Mouse (Mus musculus) kidney, embryonic 14.5 days (tissue): ENCODE data around the gene Abca15. TPM values are rescaled to one million over a fixed set of nuclear protein-coding genes. Genes with fewer than 3 reads are reported as not detected.
"Not testable (repeated sequence)": the region's sequence is repeated elsewhere in the genome, so short reads cannot be mapped to it uniquely, and the experiment has no call there.

Experiments
- ATAC-seq: fragments of 200-750 bp; cut with Nextera tagmentation; 2 replicates; pipeline ENCODE4 v1.8.0; 2017; ENCODE audit warnings: moderate number of reproducible peaks, mild to moderate bottlenecking, moderate TSS enrichment, moderate library complexity; ENCODE audit not compliant: low FRiP score, low TSS enrichment
- H3K27ac ChIP-seq: fragments of 300-500 bp; sonication (generic); 2 replicates; pipeline ENCODE4 v1.5.1; 2014; ENCODE audit warnings: low read depth, mild to moderate bottlenecking, low read length, moderate library complexity, mixed read lengths
- H3K27me3 ChIP-seq: fragments of 300-500 bp; sonication (generic); 2 replicates; pipeline ENCODE4 v1.6.1; 2014; ENCODE audit warnings: mild to moderate bottlenecking, low read length; ENCODE audit not compliant: control insufficient read depth, insufficient read depth
- H3K36me3 ChIP-seq: fragments of 300-500 bp; sonication (generic); 2 replicates; pipeline ENCODE4 v1.6.1; 2014; ENCODE audit warnings: low read length, mixed read lengths; ENCODE audit not compliant: control insufficient read depth, insufficient read depth
- H3K4me1 ChIP-seq: fragments of 300-500 bp; sonication (generic); 2 replicates; pipeline ENCODE4 v1.6.1; 2014; ENCODE audit warnings: low read length, mixed read lengths; ENCODE audit not compliant: control insufficient read depth, insufficient read depth
- H3K4me2 ChIP-seq: fragments of 300-500 bp; sonication (generic); replicated peaks from 2 replicates; pipeline ENCODE4 v1.6.1; 2014; ENCODE audit warnings: low read depth, mild to moderate bottlenecking, low read length
- H3K4me3 ChIP-seq: fragments of 300-500 bp; sonication (generic); 2 replicates; pipeline ENCODE4 v1.5.1; 2014; ENCODE audit warnings: mild to moderate bottlenecking, low read length
- H3K9ac ChIP-seq: fragments of 300-500 bp; sonication (generic); 2 replicates; pipeline ENCODE4 v1.6.1; 2014; ENCODE audit warnings: low read depth, mild to moderate bottlenecking, low read length, moderate library complexity
- H3K9me3 ChIP-seq: fragments of 300-500 bp; sonication (generic); 2 replicates; pipeline ENCODE4 v1.6.1; 2016; ENCODE audit warnings: low read length; ENCODE audit not compliant: control insufficient read depth
- WGBS: fragments of 180-500 bp; shearing (Covaris S2); extraction: QIAGEN DNeasy Blood & Tissue Kit; methylation state at CpG from one replicate; pipeline ENCODE4 v1.1.7; 2014; 5-methylcytosine and 5-hydroxymethylcytosine counted together
- polyA plus RNA-seq: library from polyadenylated mRNA; unstranded; fragments of >200 nt; fragmentation: Nextera tagmentation; extraction: Ambion mirVana; gene quantifications from 2 replicates; pipeline ENCODE4 v1.2.1, GENCODE M21; 2014

The Abca15 gene
- not detected in 2 replicates for polyA plus RNA-seq

- 0 out of 2 replicates have a peak, but pooled peaks cover 2% of the 10 kb centered on the region for H3K4me1 ChIP-seq
- no peaks in the 10 kb centered on the region for H3K27me3 ChIP-seq
- no peak within 1 kb of the TSS for H3K27ac ChIP-seq
- no peak within 1 kb of the TSS for H3K9ac ChIP-seq
- peak within 1 kb of the TSS; percentile 48 for H3K4me2 ChIP-seq
- H3K9me3 ChIP-seq = no peaks in the 10 kb centered on the region
- H3K36me3 ChIP-seq = no peaks in the 10 kb centered on the region
- peak; percentile 76 for ATAC-seq
- WGBS = 54% methylated on average over 22 of the region's 22 CpGs
- peak within 1 kb of the TSS; percentile 22; the same call in 1 of the 2 replicates for H3K4me3 ChIP-seq
Measured at GRCm38 (mm10) chr7:120328087-120328793, at the start of gene Abca15. TSS of gene Abca15 (plus strand) at chr7:120328670.

DNA sequence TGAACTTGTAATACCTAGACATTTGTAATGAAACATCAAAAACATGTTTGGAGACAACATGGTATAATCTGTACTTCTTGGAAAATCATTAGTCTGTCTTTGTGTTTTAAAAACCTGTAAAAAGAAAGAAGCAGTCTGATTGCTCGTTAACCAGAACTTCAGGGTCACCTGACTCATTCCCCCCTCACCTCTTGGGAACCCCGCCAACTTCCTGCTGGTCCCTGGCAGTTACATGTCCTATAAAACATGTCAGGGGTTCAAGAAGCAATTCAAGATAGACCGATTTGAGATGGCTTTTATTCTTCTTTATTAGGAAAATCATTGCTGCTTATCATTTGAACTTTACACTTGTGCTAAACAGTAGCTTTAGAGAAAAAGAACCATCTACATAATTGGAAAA is 43.2 kb upstream of the Abca15 start:
- H3K9me3 ChIP-seq = no peaks in the 10 kb centered on the region
- no peak overlapping the region for H3K4me3 ChIP-seq
- no peaks in the 10 kb centered on the region for H3K36me3 ChIP-seq
- no peak overlapping the region for H3K9ac ChIP-seq
- H3K27ac ChIP-seq = no peak overlapping the region
- no peaks in the 10 kb centered on the region for H3K27me3 ChIP-seq
- no peak overlapping the region for H3K4me2 ChIP-seq
- ATAC-seq = no peak
- H3K4me1 ChIP-seq = no peaks in the 10 kb centered on the region
- 53% methylated on average over 3 of the region's 3 CpGs for WGBS

DNA sequence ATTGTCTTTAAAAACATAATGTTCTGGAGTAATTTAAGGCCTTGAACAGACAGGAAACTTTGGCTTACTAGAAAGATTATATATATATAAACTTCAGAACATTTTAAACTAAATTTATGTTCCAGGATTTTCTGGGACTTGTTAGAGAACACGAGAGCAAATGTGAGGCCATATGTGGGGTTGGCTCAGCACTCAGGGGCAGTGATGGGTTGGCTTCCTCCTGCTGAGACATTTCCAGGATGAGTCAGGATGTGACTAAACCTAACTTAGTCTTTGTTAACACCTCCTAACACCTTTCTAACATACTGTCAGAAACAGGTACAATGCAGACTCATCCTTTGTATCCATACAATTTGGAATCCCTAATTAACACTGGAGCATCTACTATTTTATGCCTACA is 12.4 kb upstream of the Abca15 start:
- H3K9me3 ChIP-seq = no peaks in the 10 kb centered on the region
- no peak overlapping the region for H3K9ac ChIP-seq
- no peak overlapping the region for H3K4me3 ChIP-seq
- no peaks in the 10 kb centered on the region for H3K27me3 ChIP-seq
- no peak for ATAC-seq
- WGBS = 76% methylated on average over 1 of the region's 1 CpGs
- H3K4me1 ChIP-seq = no peaks in the 10 kb centered on the region
- no peak overlapping the region for H3K27ac ChIP-seq
- H3K4me2 ChIP-seq = no peak overlapping the region
- no peaks in the 10 kb centered on the region for H3K36me3 ChIP-seq

- Histone ChIP-seq H3K9ac (no peak overlapping the region), H3K4me2 (no peak overlapping the region), H3K9me3 (no peaks in the 10 kb centered on the region), H3K27ac (no peak overlapping the region), H3K27me3 (no peaks in the 10 kb centered on the region), H3K36me3 (no peaks in the 10 kb centered on the region), H3K4me3 (no peak overlapping the region), H3K4me1 (0 out of 2 replicates have a peak, but pooled peaks cover 2% of the 10 kb centered on the region)
- no peak for ATAC-seq
- WGBS = 49% methylated on average over 4 of the region's 4 CpGs
Measured at GRCm38 (mm10) chr7:120322963-120323362, 5.5 kb upstream of the Abca15 start.

DNA sequence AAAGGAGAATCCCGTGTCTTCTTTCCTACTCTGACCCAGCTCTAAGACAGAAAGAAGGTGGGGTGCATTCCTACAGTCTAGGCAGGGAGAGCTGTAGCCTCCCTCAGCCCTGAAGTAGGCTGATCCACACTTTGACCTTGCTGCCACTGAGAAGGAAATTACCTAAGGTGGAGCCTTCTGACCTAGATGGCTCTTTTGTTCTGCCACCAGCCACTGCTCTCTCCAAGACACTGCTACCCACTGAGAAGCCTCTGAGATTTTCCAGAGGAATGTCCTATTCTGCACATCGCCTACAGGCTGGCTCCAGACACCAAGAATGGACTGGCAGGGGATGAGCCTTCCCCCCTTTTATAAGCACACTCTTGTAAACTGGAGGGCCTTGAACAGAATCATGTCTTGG is 2.6 kb upstream of the Abca15 start:
- not testable (repeated sequence) for H3K27me3 ChIP-seq, H3K9me3 ChIP-seq, H3K4me3 ChIP-seq, H3K4me2 ChIP-seq, H3K9ac ChIP-seq, ATAC-seq, H3K4me1 ChIP-seq, H3K27ac ChIP-seq, H3K36me3 ChIP-seq
- 83% methylated on average over 2 of the region's 2 CpGs for WGBS

GRCm38 (mm10) chr7:120327220-120328073 is 1.0 kb upstream of the Abca15 start:
- Histone ChIP-seq H3K9me3 (no peaks in the 10 kb centered on the region), H3K9ac (no peak overlapping the region), H3K4me1 (0 out of 2 replicates have a peak, but pooled peaks cover 2% of the 10 kb centered on the region), H3K36me3 (no peaks in the 10 kb centered on the region), H3K27ac (no peak overlapping the region), H3K4me3 (peak overlapping the region; percentile 22), H3K27me3 (no peaks in the 10 kb centered on the region), H3K4me2 (peak overlapping the region; percentile 48)
- WGBS = 19% methylated on average over 22 of the region's 22 CpGs
- peak; percentile 73 for ATAC-seq

- Histone ChIP-seq H3K4me2 (no peak overlapping the region), H3K4me1 (no peaks in the 10 kb centered on the region), H3K27ac (no peak overlapping the region), H3K4me3 (no peak overlapping the region), H3K36me3 (no peaks in the 10 kb centered on the region), H3K9ac (no peak overlapping the region), H3K27me3 (no peaks in the 10 kb centered on the region), H3K9me3 (no peaks in the 10 kb centered on the region)
- WGBS = 40% methylated on average over 13 of the region's 13 CpGs
- ATAC-seq = no peak
Measured at GRCm38 (mm10) chr7:120361159-120361558, 32.7 kb downstream of the Abca15 start.

- Histone ChIP-seq H3K27me3 (no peaks in the 10 kb centered on the region), H3K9me3 (no peaks in the 10 kb centered on the region), H3K9ac (no peak within 1 kb of the TSS), H3K4me2 (no peak within 1 kb of the TSS), H3K4me3 (no peak within 1 kb of the TSS), H3K27ac (no peak within 1 kb of the TSS), H3K4me1 (no peaks in the 10 kb centered on the region), H3K36me3 (no peaks in the 10 kb centered on the region)
- no peak for ATAC-seq
- WGBS = 65% methylated on average over 10 of the region's 10 CpGs
Measured at GRCm38 (mm10) chr7:120409447-120409846, 81.0 kb downstream of the Abca15 start, which contains the start of gene Abca16. TSS of gene Abca16 (plus strand) at chr7:120409647.

GRCm38 (mm10) chr7:120412391-120412790 is 83.9 kb downstream of the Abca15 start:
- Histone ChIP-seq H3K27me3 (no peaks in the 10 kb centered on the region), H3K9ac (no peak overlapping the region), H3K4me3 (no peak overlapping the region), H3K36me3 (no peaks in the 10 kb centered on the region), H3K27ac (no peak overlapping the region), H3K4me1 (no peaks in the 10 kb centered on the region), H3K4me2 (no peak overlapping the region), H3K9me3 (no peaks in the 10 kb centered on the region)
- no peak for ATAC-seq
- WGBS = 87% methylated on average over 1 of the region's 1 CpGs
